Mouse (Mus musculus): ENCODE results near the gene Lair1. TPM values are rescaled to one million over a fixed set of nuclear protein-coding genes. Genes with fewer than 3 reads are reported as not detected.

The Lair1 gene
- polyA plus RNA-seq, 1 experiment from 2014 or later = 1.5 TPM

DNA sequence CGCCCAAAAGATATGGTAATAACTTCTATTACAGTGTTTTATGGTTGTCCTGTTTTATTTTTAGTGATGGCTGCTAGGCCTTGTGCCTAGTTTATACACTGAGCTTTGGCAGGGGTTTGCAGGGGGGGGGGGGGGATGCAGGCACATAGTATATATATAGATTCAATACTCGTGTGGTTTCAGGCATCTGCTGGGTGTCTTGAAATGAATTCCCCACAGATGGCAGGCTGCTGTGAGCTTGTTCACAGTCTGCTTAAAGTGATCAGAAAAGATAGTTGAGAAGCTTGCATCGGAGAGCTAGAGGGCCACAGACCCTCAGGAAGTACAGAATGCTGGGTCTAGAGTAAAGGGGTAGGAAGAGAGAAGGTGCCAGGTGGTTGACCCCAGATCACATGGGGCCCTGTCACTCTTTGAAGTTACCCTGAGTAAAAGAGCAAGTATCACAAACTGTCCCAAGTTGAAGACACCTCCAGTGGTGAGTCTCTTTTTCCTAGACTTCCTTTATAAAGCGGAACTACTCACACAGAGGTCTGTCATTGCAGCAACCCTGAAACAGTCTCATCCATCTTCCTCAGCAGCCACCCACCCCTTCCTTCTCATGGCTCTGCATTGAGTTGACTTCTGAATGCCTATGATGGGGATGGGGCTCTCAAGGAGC, 24.4 kb upstream of the Lair1 start:
- DNase-seq (ENCODE audit: low spot score, missing footprints) (no peak), ATAC-seq (ENCODE audit: low FRiP score) (no peak)
- H3K36me3 ChIP-seq (ENCODE audit: control insufficient read depth, insufficient read depth, low read length) = no peaks in the 10 kb centered on the region
- H3K9ac ChIP-seq (ENCODE audit: low read length) = no peak overlapping the region
- no peaks in the 10 kb centered on the region for H3K4me1 ChIP-seq (ENCODE audit: control insufficient read depth, insufficient read depth, low read length)
- H3K27ac ChIP-seq (ENCODE audit: low read depth, low read length) = no peak overlapping the region
- 78% methylated on average over 4 of the region's 4 CpGs for WGBS
- no peak overlapping the region for H3K4me3 ChIP-seq (ENCODE audit: low read depth, low read length)
- H3K27me3 ChIP-seq (ENCODE audit: control insufficient read depth, insufficient read depth, low read length) = no peaks in the 10 kb centered on the region
- no peaks in the 10 kb centered on the region for H3K9me3 ChIP-seq (ENCODE audit: control insufficient read depth, low read length)
- no peak overlapping the region for H3K4me2 ChIP-seq

DNA sequence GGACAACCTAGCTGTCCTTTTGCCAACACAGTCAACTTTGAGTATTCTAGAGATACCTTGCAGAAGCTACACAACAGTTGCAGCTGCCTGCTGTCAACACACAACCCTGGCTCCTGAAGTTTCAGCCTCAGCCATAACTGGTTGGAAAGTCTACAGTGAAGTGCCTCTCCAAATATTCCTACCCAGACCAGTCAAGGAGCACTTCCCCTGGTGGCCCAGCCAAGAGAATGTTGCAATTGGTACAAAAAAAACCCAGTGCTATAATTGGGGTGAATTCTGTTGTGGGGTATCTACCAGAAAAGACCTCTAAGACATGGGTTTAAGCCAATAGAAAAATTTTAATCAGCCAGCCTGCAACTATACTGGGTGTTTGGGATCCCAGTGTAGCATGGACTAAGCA, 22.6 kb upstream of the Lair1 start:
- H3K4me1 ChIP-seq (ENCODE audit: control insufficient read depth, insufficient read depth, low read length) = no peaks in the 10 kb centered on the region
- no peaks in the 10 kb centered on the region for H3K36me3 ChIP-seq (ENCODE audit: control insufficient read depth, insufficient read depth, low read length)
- H3K4me3 ChIP-seq (ENCODE audit: low read depth, low read length) = no peak overlapping the region
- no peak overlapping the region for H3K27ac ChIP-seq (ENCODE audit: low read depth, low read length)
- H3K9ac ChIP-seq (ENCODE audit: low read length) = no peak overlapping the region
- H3K9me3 ChIP-seq (ENCODE audit: control insufficient read depth, low read length) = no peaks in the 10 kb centered on the region
- ATAC-seq (ENCODE audit: low FRiP score) (no peak), DNase-seq (ENCODE audit: low spot score, missing footprints) (no peak)
- no peaks in the 10 kb centered on the region for H3K27me3 ChIP-seq (ENCODE audit: control insufficient read depth, insufficient read depth, low read length)
- H3K4me2 ChIP-seq = no peak overlapping the region

DNA sequence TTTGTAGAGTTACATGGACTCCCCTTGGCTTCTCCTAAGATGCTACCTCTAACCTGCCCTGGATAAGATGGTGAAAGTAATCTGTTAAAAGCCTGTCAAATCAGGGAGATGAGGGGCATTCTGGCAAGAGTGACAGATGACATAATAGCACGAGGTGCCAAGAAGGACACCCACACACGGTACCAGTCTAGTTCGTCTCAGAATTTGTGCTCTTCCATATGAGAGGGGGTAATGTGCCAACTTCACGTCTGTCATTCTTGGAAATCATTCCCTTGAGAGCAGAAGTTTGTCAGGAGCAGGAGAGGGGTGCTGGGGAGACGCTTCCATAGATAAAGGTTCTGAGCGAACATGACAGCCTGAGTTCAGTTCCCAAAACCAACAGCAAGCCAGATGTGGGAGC, 21.2 kb upstream of the Lair1 start:
- Histone ChIP-seq H3K27ac (ENCODE audit: low read depth, low read length) (no peak overlapping the region), H3K4me2 (no peak overlapping the region), H3K27me3 (ENCODE audit: control insufficient read depth, insufficient read depth, low read length) (no peaks in the 10 kb centered on the region), H3K4me1 (ENCODE audit: control insufficient read depth, insufficient read depth, low read length) (no peaks in the 10 kb centered on the region), H3K9me3 (ENCODE audit: control insufficient read depth, low read length) (no peaks in the 10 kb centered on the region), H3K36me3 (ENCODE audit: control insufficient read depth, insufficient read depth, low read length) (no peaks in the 10 kb centered on the region), H3K9ac (ENCODE audit: low read length) (no peak overlapping the region), H3K4me3 (ENCODE audit: low read depth, low read length) (no peak overlapping the region)
- DNase-seq (ENCODE audit: low spot score, missing footprints) (no peak), ATAC-seq (ENCODE audit: low FRiP score) (no peak)
- 78% methylated on average over 6 of the region's 6 CpGs for WGBS

DNA sequence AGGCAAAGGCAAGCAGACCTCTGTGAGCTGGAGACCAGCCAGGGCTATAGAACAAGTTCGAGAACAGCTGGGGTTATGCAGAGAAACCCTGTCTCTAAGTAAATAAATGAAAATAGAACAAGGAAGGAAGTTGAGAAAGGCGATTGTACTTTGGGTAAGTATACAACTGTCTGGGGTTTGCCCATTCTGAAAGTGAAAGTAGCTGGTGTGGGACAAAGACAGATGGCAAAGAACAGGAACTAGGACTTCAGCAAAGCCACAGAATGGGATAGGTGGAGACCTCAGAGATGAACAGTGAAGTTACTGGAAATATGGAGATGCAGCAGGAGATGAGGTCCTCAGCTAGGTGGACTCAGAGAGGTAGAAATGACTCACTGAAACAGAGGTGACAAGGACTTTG, 19.8 kb upstream of the Lair1 start:
- no peaks in the 10 kb centered on the region for H3K9me3 ChIP-seq (ENCODE audit: control insufficient read depth, low read length)
- H3K36me3 ChIP-seq (ENCODE audit: control insufficient read depth, insufficient read depth, low read length) = no peaks in the 10 kb centered on the region
- no peak overlapping the region for H3K27ac ChIP-seq (ENCODE audit: low read depth, low read length)
- no peaks in the 10 kb centered on the region for H3K4me1 ChIP-seq (ENCODE audit: control insufficient read depth, insufficient read depth, low read length)
- ATAC-seq (ENCODE audit: low FRiP score) (no peak), DNase-seq (ENCODE audit: low spot score, missing footprints) (no peak)
- no peak overlapping the region for H3K4me2 ChIP-seq
- WGBS = 57% methylated on average over 2 of the region's 2 CpGs
- H3K27me3 ChIP-seq (ENCODE audit: control insufficient read depth, insufficient read depth, low read length) = no peaks in the 10 kb centered on the region
- no peak overlapping the region for H3K9ac ChIP-seq (ENCODE audit: low read length)
- no peak overlapping the region for H3K4me3 ChIP-seq (ENCODE audit: low read depth, low read length)

DNA sequence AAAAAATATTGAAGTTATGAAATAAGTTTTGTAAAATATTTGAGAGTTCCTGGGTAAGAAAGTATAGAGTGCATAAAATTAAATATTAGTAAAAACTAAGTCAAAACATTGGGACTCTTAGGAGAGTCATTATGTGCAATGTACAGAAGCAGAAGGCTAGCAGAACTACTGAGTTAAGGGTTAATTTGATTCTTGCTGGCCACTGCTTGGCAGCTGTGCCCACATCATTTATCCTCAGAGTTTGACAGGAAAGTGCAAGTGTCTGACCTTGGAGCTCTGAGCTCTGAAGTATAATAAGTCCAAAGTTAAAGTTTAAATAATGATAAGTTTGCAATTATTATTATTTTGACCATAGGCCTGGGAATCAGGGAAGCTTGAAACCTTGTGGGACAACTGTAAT, 18.7 kb upstream of the Lair1 start:
- ATAC-seq (ENCODE audit: low FRiP score) (no peak), DNase-seq (ENCODE audit: low spot score, missing footprints) (no peak)
- Histone ChIP-seq H3K27ac (ENCODE audit: low read depth, low read length) (no peak overlapping the region), H3K9me3 (ENCODE audit: control insufficient read depth, low read length) (no peaks in the 10 kb centered on the region), H3K36me3 (ENCODE audit: control insufficient read depth, insufficient read depth, low read length) (no peaks in the 10 kb centered on the region), H3K9ac (ENCODE audit: low read length) (no peak overlapping the region), H3K4me2 (no peak overlapping the region), H3K27me3 (ENCODE audit: control insufficient read depth, insufficient read depth, low read length) (no peaks in the 10 kb centered on the region), H3K4me1 (ENCODE audit: control insufficient read depth, insufficient read depth, low read length) (no peaks in the 10 kb centered on the region), H3K4me3 (ENCODE audit: low read depth, low read length) (no peak overlapping the region)

GRCm38 (mm10) chr7:4080552-4080951, 17.5 kb upstream of the Lair1 start:
- Histone ChIP-seq H3K4me2 (no peak overlapping the region), H3K36me3 (ENCODE audit: control insufficient read depth, insufficient read depth, low read length) (no peaks in the 10 kb centered on the region), H3K9ac (ENCODE audit: low read length) (no peak overlapping the region), H3K27me3 (ENCODE audit: control insufficient read depth, insufficient read depth, low read length) (no peaks in the 10 kb centered on the region), H3K27ac (ENCODE audit: low read depth, low read length) (no peak overlapping the region), H3K4me3 (ENCODE audit: low read depth, low read length) (no peak overlapping the region), H3K4me1 (ENCODE audit: control insufficient read depth, insufficient read depth, low read length) (no peaks in the 10 kb centered on the region), H3K9me3 (ENCODE audit: control insufficient read depth, low read length) (no peaks in the 10 kb centered on the region)
- DNase-seq (ENCODE audit: low spot score, missing footprints) = no peak
- WGBS = 85% methylated on average over 4 of the region's 4 CpGs
- no peak for ATAC-seq (ENCODE audit: low FRiP score)

DNA sequence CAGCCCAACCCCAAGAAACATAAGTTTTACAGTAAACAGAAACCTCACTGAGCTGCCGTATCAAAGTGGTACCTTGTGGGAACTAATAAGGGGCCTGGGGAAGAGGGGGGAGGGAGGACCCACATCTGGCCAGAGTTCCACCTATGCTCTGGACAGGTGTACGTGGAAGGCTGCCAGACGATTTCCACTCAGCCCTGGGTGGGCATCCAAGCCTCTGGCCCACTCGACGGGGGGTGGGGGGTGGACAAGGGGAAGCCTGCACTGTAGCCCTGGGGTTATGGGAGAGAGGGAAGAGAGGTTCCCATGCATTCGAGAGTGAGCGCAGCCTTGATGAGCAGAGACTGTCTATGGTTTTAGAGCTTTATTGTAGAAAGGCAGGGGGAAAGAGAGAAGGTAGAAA, 16.5 kb upstream of the Lair1 start:
- Histone ChIP-seq H3K27me3 (ENCODE audit: control insufficient read depth, insufficient read depth, low read length) (no peaks in the 10 kb centered on the region), H3K27ac (ENCODE audit: low read depth, low read length) (no peak overlapping the region), H3K4me3 (ENCODE audit: low read depth, low read length) (no peak overlapping the region), H3K36me3 (ENCODE audit: control insufficient read depth, insufficient read depth, low read length) (no peaks in the 10 kb centered on the region), H3K9me3 (ENCODE audit: control insufficient read depth, low read length) (no peaks in the 10 kb centered on the region), H3K4me1 (ENCODE audit: control insufficient read depth, insufficient read depth, low read length) (no peaks in the 10 kb centered on the region), H3K9ac (ENCODE audit: low read length) (no peak overlapping the region), H3K4me2 (no peak overlapping the region)
- no peak for DNase-seq (ENCODE audit: low spot score, missing footprints)
- no peak for ATAC-seq (ENCODE audit: low FRiP score)
- WGBS = 84% methylated on average over 7 of the region's 7 CpGs

- no peak overlapping the region for H3K9ac ChIP-seq (ENCODE audit: low read length)
- H3K4me2 ChIP-seq = no peak overlapping the region
- DNase-seq (ENCODE audit: low spot score, missing footprints) (no peak), ATAC-seq (ENCODE audit: low FRiP score) (no peak)
- 76% methylated on average over 3 of the region's 3 CpGs for WGBS
- no peak overlapping the region for H3K27ac ChIP-seq (ENCODE audit: low read depth, low read length)
- no peaks in the 10 kb centered on the region for H3K36me3 ChIP-seq (ENCODE audit: control insufficient read depth, insufficient read depth, low read length)
- H3K4me1 ChIP-seq (ENCODE audit: control insufficient read depth, insufficient read depth, low read length) = no peaks in the 10 kb centered on the region
- no peaks in the 10 kb centered on the region for H3K9me3 ChIP-seq (ENCODE audit: control insufficient read depth, low read length)
- no peaks in the 10 kb centered on the region for H3K27me3 ChIP-seq (ENCODE audit: control insufficient read depth, insufficient read depth, low read length)
- no peak overlapping the region for H3K4me3 ChIP-seq (ENCODE audit: low read depth, low read length)
Observed at GRCm38 (mm10) chr7:4073144-4073543, 10.1 kb upstream of the Lair1 start.

DNA sequence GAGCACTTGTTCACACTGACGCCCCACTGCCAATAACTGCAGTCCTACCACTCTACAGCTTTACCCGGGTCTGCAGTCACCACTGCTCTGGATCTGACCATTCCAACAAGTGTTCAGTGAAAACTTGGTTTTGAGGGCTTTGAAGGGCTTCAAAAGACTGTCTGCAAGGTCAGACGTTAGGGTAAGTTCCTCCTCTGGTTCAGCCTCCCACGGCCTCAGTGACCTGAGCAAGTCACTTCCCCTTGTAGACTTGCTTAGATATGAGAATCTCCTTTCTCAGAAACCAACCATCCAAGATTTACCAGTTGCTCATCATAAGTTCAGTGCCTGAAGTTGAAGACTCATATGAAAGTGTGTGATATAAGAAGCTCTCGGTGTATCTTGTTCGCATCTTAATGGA, 8.1 kb upstream of the Lair1 start:
- ATAC-seq (ENCODE audit: low FRiP score) = no peak
- 90% methylated on average over 6 of the region's 6 CpGs for WGBS

More for the DNA sequence above, 8.1 kb upstream of the Lair1 start:
- no peak for DNase-seq (ENCODE audit: low spot score, missing footprints)
- Histone ChIP-seq H3K36me3 (ENCODE audit: control insufficient read depth, insufficient read depth, low read length) (no peaks in the 10 kb centered on the region), H3K27ac (ENCODE audit: low read depth, low read length) (no peak overlapping the region), H3K4me3 (ENCODE audit: low read depth, low read length) (no peak overlapping the region), H3K27me3 (ENCODE audit: control insufficient read depth, insufficient read depth, low read length) (no peaks in the 10 kb centered on the region), H3K4me2 (no peak overlapping the region), H3K4me1 (ENCODE audit: control insufficient read depth, insufficient read depth, low read length) (no peaks in the 10 kb centered on the region), H3K9ac (ENCODE audit: low read length) (no peak overlapping the region), H3K9me3 (ENCODE audit: control insufficient read depth, low read length) (no peaks in the 10 kb centered on the region)

Measured in midbrain, embryonic 11.5 days (tissue).